Mouse (Mus musculus) gastrocnemius, postnatal 10 days (tissue): ENCODE measurements around the gene Pde4d. TPM values are rescaled to one million over a fixed set of nuclear protein-coding genes. Genes with fewer than 3 reads are reported as not detected.

Source experiments
- DNase-seq: peaks from one replicate; pipeline ENCODE4 v3.0.0; 2021; ENCODE audit warnings: mixed read lengths
- total RNA-seq, 2 experiments: library from RNA; stranded (reverse); gene quantifications; 2 replicates each; pipeline ENCODE4 v1.2.3; 2021

Gene Pde4d
- total RNA-seq, 2 experiments from 2014 or later, result 79.5 to 83.1 TPM

GRCm38 (mm10) chr13:109902855-109903763 lies 1453.4 kb downstream of the Pde4d start:
- peak; percentile 80 for DNase-seq

DNA sequence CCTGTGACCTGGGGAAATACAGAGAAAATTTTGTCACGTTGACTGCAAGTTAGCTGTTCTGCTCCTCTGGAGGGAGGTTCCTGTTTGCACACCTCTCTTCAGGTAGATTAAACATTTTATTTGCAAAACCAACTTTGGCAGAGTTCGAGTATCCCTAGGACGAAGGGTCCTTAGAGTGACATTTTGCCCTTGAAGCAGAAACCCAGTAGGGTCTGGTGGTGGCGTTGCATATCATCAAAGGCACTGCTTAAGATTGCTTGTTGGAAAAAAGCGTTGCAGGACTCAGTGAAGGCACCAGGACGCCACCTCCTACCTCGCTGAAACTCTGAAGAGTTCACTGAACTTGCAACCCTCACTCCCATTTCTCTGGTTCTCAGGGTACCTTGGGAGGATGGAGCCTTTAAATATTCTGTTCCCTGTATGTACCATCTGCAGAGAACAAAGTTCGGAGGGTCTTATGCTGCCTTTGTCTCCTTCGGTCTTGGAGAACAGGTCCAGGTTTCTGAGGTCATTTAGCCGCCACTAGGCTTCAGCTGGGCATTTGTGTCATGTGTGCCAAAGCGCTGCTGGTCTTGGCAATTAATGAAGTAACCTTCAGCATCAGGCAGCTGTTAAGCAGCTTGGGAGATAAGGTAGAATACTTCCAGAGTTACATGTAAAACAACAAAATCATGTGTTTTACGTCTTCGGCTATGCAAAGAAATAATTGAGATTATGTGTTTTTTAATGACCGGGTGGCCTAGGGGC lies 1454.2 kb downstream of the Pde4d start:
- DNase-seq, result no peak

DNA sequence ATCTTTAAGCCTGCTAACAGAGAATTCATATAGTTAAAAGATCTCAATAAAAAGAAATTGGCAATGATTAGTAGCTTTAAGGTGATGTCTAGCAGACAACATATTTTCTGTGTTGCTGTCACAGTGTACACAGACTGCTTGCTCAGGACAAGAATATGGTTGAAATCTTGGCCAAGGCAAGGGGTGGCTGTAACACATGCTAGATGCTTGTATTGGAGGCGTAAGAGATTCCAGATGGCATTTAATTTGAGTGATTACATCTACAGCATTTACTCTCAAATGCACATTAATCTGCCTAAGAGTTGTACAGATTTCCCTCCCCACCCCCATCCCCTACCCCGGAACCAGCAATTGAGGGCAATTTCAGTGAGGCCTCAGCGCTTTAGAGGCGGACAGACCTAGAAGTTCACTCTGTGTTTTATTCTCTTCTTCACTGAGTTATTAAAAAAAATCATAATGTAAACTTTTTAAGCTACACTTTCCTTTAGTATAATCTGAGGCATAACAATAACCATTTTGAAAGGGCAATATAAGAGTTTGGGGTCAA lies 1456.7 kb downstream of the Pde4d start:
- DNase-seq, result no peak

GRCm38 (mm10) chr13:109907634-109908033 lies 1457.9 kb downstream of the Pde4d start:
- peak; percentile 72 for DNase-seq

DNA sequence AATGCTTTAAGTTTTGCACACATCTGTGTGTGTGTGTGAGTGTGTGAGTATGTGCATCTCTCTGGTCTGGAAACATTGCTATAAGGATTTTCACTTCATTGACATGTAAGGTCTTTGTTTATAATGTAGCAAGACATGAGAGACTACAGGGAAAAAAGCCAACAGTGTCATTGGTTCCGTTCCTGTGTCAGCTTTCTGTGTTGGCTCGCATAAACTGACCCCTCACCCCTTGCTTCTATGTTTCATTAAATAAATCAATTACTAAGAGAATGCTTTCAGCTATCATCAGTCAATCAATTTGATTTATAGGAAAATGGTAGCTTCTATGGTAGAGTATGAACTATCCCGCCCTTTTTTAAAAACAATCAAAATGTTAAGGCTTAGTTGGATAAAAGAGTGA lies 1458.6 kb downstream of the Pde4d start:
- no peak for DNase-seq

DNA sequence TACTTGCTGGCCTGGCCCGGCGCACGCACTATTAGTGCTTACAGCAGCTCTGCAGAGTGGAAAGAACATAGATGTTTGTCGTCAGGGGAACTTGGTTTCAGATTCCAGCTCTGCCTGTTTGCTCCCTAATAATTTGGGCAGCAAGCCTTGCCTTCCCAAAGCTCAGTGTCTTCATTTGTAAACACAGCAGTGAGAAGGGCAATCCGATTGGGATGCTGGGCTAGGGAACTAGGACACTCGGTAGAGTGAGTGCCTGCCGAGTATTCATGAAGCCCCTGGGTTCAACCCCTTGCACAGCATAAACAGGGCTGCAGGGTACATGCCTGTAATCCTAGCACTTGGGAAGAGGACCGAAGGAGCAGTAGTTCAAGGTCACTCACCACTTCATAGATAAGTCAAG lies 1459.4 kb downstream of the Pde4d start:
- no peak for DNase-seq

DNA sequence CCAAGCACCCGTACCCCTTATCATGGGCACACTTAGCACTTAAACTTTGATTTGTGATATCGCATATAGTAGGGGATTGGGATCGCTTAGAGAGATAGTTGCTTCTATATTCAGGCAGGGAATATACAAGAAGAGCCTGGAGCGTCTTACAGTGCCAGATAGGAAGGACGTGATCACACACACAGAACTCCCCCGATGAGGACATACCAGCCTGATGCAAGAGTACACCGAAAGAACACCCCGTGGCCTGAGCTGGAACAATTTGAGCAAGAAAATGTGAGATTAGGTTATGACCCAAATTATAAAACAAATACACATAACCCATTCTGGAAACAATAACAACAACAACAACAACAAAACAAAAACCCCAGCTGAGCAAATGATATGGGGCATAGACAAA lies 1461.2 kb downstream of the Pde4d start:
- no peak for DNase-seq

DNA sequence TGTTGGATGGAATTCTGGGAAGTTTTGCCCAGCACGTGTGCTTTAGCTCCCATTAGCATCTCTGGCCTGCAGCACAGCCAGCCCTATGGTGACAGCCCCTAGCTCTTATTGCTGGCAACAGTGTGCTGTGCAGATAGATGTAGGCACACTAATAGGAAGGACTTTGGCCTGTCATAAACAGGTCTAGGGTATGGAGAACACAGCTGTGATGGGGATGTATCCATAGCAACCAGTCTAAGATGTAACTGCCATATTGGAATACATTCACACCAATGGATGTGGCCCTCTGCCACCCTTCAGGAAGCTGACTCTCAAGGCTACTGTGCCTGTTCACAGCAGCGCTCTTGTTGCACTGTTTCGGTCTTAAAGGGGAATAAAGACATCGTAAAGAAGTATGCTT lies 1462.9 kb downstream of the Pde4d start:
- DNase-seq, result no peak

- no peak for DNase-seq
These were observed 1464.5 kb downstream of the Pde4d start for GRCm38 (mm10) chr13:109914246-109914645.

DNA sequence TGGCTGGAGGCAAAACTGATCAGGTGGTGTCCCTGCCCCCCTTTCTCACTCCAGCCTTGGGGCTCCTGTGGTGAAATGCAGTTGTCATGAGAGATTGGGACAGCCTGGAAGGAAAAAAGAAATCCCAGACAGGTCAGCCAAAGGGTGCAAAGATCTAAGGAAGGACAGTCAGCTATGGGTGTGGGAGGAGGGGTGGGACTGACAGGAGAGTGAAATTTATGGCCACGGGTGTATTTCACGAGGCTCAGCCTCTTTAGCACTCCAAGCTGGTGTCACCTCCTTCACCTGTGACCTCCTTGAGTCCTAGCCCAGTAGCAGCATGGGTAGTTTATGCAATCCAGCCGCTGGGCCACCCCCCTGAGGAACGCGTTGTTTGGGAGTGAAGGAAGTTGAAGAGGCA lies 1465.1 kb downstream of the Pde4d start:
- peak; percentile 29 for DNase-seq

DNA sequence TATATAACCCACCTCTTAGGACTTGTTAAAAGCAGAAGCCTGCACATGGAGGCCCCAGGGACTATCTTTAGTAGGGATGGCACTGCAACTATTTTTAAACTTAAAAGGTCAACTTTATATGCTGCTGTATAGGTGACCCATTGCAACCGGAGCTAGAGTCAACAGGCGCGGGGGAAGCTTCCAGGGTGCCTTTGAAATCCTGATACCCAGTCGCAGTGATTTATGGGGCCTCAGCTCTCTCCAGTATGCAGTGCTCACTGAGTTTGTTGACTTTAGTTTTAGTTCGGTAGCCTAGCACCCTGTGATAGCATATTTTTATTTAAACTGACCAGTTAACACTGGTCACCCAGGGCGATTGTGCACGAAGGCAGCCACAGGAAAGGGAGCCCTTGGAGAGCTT lies 1465.8 kb downstream of the Pde4d start:
- DNase-seq, result no peak

- DNase-seq, result no peak
These were observed 1466.2 kb downstream of the Pde4d start for GRCm38 (mm10) chr13:109915964-109916363.

GRCm38 (mm10) chr13:109917551-109917950 lies 1467.8 kb downstream of the Pde4d start:
- DNase-seq, result no peak

- DNase-seq, result no peak
These were observed 1468.9 kb downstream of the Pde4d start for GRCm38 (mm10) chr13:109918631-109919030.

DNA sequence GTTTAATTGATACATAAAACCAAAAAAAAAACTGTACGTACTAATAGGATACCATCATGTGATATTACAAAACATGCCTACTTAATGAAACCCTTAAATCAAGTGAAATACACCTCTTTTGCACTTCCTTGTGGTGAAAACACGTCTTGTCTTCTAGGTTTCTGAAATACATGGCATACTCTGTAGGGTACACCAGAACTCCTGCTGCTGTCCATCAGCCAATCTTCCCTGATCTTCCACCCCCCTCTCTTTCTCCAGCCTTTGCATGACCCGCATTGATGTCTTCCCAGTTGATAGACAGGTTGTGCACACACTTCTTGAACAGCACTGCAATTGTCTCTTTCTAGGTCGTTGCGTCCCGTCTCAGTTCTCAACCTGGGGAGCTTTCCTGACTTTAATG lies 1470.5 kb downstream of the Pde4d start:
- no peak for DNase-seq

GRCm38 (mm10) chr13:109921336-109922038 lies 1471.7 kb downstream of the Pde4d start:
- no peak for DNase-seq

GRCm38 (mm10) chr13:109922228-109922627 lies 1472.5 kb downstream of the Pde4d start:
- DNase-seq, result peak; percentile 26

- no peak for DNase-seq
These were observed 1473.0 kb downstream of the Pde4d start for GRCm38 (mm10) chr13:109922782-109923181.

DNA sequence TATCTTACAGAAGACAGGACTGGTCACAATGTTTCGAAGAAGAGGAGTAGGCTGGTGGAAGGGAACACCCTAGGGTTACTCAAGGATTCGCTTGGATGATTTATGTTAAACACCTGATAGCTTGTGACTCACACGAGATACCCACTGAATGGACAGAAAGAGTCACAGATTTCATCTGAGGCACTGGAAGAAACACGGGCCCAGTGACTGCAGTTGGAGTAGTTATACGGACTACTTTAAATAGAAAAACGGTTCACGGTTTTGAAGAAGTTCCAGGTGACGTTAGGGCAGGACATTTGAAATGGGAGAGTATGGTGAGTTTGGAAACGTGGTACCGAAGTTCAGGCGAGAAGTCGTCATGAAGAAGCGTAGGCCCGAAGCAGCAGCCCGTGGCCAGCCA lies 1475.0 kb downstream of the Pde4d start:
- DNase-seq, result no peak

DNA sequence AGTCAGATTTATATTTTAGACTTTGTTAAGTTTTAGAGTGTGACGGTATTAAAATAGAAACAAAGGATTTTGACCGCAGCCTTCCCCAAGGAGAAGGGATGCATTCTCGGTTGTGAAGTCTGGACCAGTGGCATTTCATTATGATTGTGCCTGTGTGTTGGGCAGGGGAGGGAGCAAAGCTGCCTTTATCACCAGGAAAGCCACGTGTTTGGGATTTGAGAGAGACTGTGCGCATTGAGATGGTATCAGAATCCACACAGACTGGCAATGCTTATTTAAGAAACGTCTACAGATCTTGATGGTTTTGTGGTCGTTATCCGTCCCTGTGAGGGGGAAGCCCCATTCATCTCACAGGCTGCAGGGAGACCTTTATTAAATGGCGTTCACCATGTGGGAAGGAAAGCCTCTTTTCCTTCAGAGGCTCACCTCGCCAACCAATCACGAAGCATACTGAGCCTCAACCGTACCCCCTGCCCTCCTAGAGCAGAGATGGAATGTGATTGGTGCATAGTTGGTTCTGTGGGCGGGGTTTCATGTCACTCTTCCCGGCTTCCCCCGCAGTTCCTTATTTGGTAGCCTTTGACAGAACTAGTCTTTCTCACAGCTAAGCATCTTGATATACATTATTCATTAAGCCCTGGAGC lies 1476.7 kb downstream of the Pde4d start:
- no peak for DNase-seq

- no peak for DNase-seq
These were observed 1478.0 kb downstream of the Pde4d start for GRCm38 (mm10) chr13:109927782-109928181.

DNA sequence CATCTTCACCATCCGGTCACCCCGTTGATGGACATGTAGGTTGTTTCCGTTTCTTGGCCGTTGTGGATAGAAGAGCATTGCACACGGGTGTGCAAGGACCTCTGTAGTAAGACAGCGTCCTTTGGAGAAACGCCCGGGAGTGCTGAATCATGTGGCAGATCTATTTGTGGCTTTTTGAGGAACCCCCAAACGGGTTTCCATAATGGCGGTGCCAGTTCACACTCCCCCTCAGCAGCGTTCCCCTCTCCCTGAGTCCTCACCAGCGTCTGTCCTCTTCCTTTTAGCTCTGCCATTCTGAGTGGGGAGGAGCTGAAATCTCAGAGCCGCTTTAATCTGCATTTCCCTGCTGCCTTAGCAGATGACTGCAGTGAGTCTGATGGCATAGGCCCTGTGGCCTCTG lies 1482.9 kb downstream of the Pde4d start:
- DNase-seq, result no peak
